Mouse (Mus musculus) gastrocnemius, adult 2 months (tissue): ENCODE measurements around the gene Ino80b. TPM values are rescaled to one million over a fixed set of nuclear protein-coding genes. Genes with fewer than 3 reads are reported as not detected.

Source experiments
- DNase-seq: peaks from one replicate; pipeline ENCODE4 v3.0.0; 2022
- H3K27ac ChIP-seq: fragments of 200-600 bp; 2 replicates; pipeline ENCODE4 v1.8.1; 2022; ENCODE audit warnings: mild to moderate bottlenecking
- H3K4me3 ChIP-seq: fragments of 200-600 bp; 2 replicates; pipeline ENCODE4 v1.8.1; 2022; ENCODE audit warnings: mild to moderate bottlenecking, moderate library complexity
- CTCF ChIP-seq: fragments of 200-600 bp; IDR thresholded peaks from 2 replicates; pipeline ENCODE4 v1.8.1; 2022; ENCODE audit warnings: antibody characterized with exemption, mild to moderate bottlenecking, moderate library complexity
- intact Hi-C: fragments of 180-260 bp; cut with DNase I; formaldehyde crosslinking; loops from one replicate; pipeline ENCODE4 v1.15.1; 2025
- microRNA-seq: library from miRNA; unstranded; fragments of <30 nt; microRNA quantifications from one replicate; pipeline ENCODE4 v1.2.0, GENCODE M21; 2021
- total RNA-seq, 2 experiments: library from RNA; stranded (reverse); gene quantifications; 2 replicates each; pipeline ENCODE4 v1.2.3; 2021

Gene Ino80b
- total RNA-seq, 2 experiments from 2014 or later: 13.7 to 16.3 TPM

GRCm38 (mm10) chr6:83087205-83087925 lies 37.9 kb downstream of the Ino80b start:
- peak; percentile 81 for DNase-seq
- peak overlapping the region; percentile 75 for H3K4me3 ChIP-seq
- intact Hi-C loops: no loop called here
- TF ChIP-seq CTCF: no peak
- H3K27ac ChIP-seq: peak overlapping the region; percentile 85

- TF ChIP-seq CTCF: no peak
- intact Hi-C loops: no loop called here
- peak within 1 kb of the TSS; percentile 85 for H3K27ac ChIP-seq
- peak within 1 kb of the TSS; percentile 75 for H3K4me3 ChIP-seq
- peak; percentile 22 for DNase-seq
These were observed 38.9 kb downstream of the Ino80b start, which contains the start of gene Lbx2 for GRCm38 (mm10) chr6:83086121-83087035. Lbx2 (plus strand) TSS chr6:83086367.

GRCm38 (mm10) chr6:83084477-83084876 lies 40.8 kb downstream of the Ino80b start:
- Histone ChIP-seq H3K4me3 (no peak overlapping the region), H3K27ac (no peak overlapping the region)
- intact Hi-C loops: no loop called here
- no peak for TF ChIP-seq CTCF
- DNase-seq: no peak

- Histone ChIP-seq H3K27ac (no peak overlapping the region), H3K4me3 (no peak overlapping the region)
- TF ChIP-seq CTCF: no peak
- intact Hi-C loops: no loop called here
- no peak for DNase-seq
These were observed 41.7 kb downstream of the Ino80b start for GRCm38 (mm10) chr6:83083497-83083896.

GRCm38 (mm10) chr6:83080210-83080609 lies 45.0 kb downstream of the Ino80b start:
- Histone ChIP-seq H3K4me3 (no peak overlapping the region), H3K27ac (no peak overlapping the region)
- DNase-seq: no peak
- intact Hi-C loops: no loop called here
- TF ChIP-seq CTCF: no peak

- peak; percentile 100 for DNase-seq
- Histone ChIP-seq H3K27ac (peak overlapping the region; percentile 99), H3K4me3 (peak overlapping the region; percentile 88)
- TF ChIP-seq CTCF: peak; percentile 72
- intact Hi-C loops: loop anchor here (1.0 kb wide), 1 partner anchor 81 kb away; no protein-coding TSS in a partner anchor
These were observed 46.8 kb downstream of the Ino80b start for GRCm38 (mm10) chr6:83078324-83078858.

- Histone ChIP-seq H3K4me3 (peak within 1 kb of the TSS; percentile 88), H3K27ac (peak within 1 kb of the TSS; percentile 99)
- TF ChIP-seq CTCF: no peak
- DNase-seq: no peak
- intact Hi-C loops: loop anchor here (1.0 to 2.0 kb wide), 2 partner anchors 23 to 80 kb away; partner anchors contain the start of genes Aup1 and Htra2
These were observed 47.5 kb downstream of the Ino80b start, which contains the start of gene Pcgf1 for GRCm38 (mm10) chr6:83077630-83078323. Pcgf1 (plus strand) TSS chr6:83077869.

GRCm38 (mm10) chr6:83074979-83075378 lies 50.3 kb downstream of the Ino80b start:
- intact Hi-C loops: no loop called here
- Histone ChIP-seq H3K4me3 (no peak overlapping the region), H3K27ac (no peak overlapping the region)
- DNase-seq: no peak
- TF ChIP-seq CTCF: peak; percentile 17; the same call in 1 of the 2 replicates

Small RNA genes within 50 kb of the gene (microRNA-seq; reads per million reads assigned to microRNA genes)
- gene Mir3470a: not detected

Other genes with a start within 250 kb of the Ino80b start
- under 1 TPM in 1 of 2 experiments, not detected in 1; 0.05 TPM for gene Sema4f, start 185.7 kb downstream of the Ino80b start, total RNA-seq
- gene M1ap, start 178.5 kb downstream of the Ino80b start, total RNA-seq: under 1 TPM in 1 of 2 experiments, not detected in 1; 0.45 TPM
- 1 to 10 TPM; 1.3 to 4.1 TPM for gene Dok1, start 92.0 kb downstream of the Ino80b start, total RNA-seq
- 1 to 10 TPM; 2.1 to 3.5 TPM for gene Loxl3, start 91.3 kb downstream of the Ino80b start, total RNA-seq
- gene Aup1, start 70.9 kb downstream of the Ino80b start, total RNA-seq: 100 to 1,000 TPM in 1 of 2 experiments, 10 to 100 TPM in 1; 94.5 to 101 TPM
- gene Htra2, start 70.2 kb downstream of the Ino80b start, total RNA-seq: 10 to 100 TPM; 14.1 to 21.5 TPM
- gene Dqx1, start 67.6 kb downstream of the Ino80b start, total RNA-seq: 1 to 10 TPM in 1 of 2 experiments, under 1 TPM in 1; 0.20 to 1.1 TPM
- gene Tlx2, start 55.1 kb downstream of the Ino80b start, total RNA-seq: not detected
- 1 to 10 TPM; 8.2 to 8.7 TPM for gene Pcgf1, start 47.6 kb downstream of the Ino80b start, total RNA-seq
- gene Lbx2, start 39.1 kb downstream of the Ino80b start, total RNA-seq: under 1 TPM in 1 of 2 experiments, not detected in 1; 0.31 TPM
- under 1 TPM; 0.61 to 0.70 TPM for gene Ccdc142, start 23.8 kb downstream of the Ino80b start, total RNA-seq
- gene Gm42688, start 23.8 kb downstream of the Ino80b start, total RNA-seq: 1 to 10 TPM; 1.0 to 1.2 TPM
- 100 to 1,000 TPM in 1 of 2 experiments, 10 to 100 TPM in 1; 94.7 to 121 TPM for gene Mrpl53, start 16.4 kb downstream of the Ino80b start, total RNA-seq
- 1 to 10 TPM; 4.7 to 6.6 TPM for gene Mogs, start 9.9 kb downstream of the Ino80b start, total RNA-seq
- gene Wbp1, start 3.9 kb downstream of the Ino80b start, total RNA-seq: 10 to 100 TPM; 43.3 to 45.6 TPM
- 10 to 100 TPM; 12.2 to 15.3 TPM for gene Rtkn, start 10.0 kb upstream of the Ino80b start, total RNA-seq
- gene Wdr54, start 31.0 kb upstream of the Ino80b start, total RNA-seq: 1 to 10 TPM in 1 of 2 experiments, under 1 TPM in 1; 0.84 to 1.1 TPM
- gene 1700003E16Rik, start 31.0 kb upstream of the Ino80b start, total RNA-seq: under 1 TPM in 1 of 2 experiments, not detected in 1; 0.11 TPM
- gene Dctn1, start 40.5 kb upstream of the Ino80b start, total RNA-seq: 100 to 1,000 TPM; 129 to 139 TPM
- gene Slc4a5, start 94.4 kb upstream of the Ino80b start, total RNA-seq: not detected
- gene Mthfd2, start 200.5 kb upstream of the Ino80b start, total RNA-seq: 1 to 10 TPM; 3.0 to 4.2 TPM
- gene Mob1a, start 200.6 kb upstream of the Ino80b start, total RNA-seq: 10 to 100 TPM in 1 of 2 experiments, 1 to 10 TPM in 1; 7.4 to 12.6 TPM
- gene Bola3, start 223.7 kb upstream of the Ino80b start, total RNA-seq: 100 to 1,000 TPM; 245 to 263 TPM